16 mouse cellular contexts compared by ENCODE assay signal in the genomic region with DNA sequence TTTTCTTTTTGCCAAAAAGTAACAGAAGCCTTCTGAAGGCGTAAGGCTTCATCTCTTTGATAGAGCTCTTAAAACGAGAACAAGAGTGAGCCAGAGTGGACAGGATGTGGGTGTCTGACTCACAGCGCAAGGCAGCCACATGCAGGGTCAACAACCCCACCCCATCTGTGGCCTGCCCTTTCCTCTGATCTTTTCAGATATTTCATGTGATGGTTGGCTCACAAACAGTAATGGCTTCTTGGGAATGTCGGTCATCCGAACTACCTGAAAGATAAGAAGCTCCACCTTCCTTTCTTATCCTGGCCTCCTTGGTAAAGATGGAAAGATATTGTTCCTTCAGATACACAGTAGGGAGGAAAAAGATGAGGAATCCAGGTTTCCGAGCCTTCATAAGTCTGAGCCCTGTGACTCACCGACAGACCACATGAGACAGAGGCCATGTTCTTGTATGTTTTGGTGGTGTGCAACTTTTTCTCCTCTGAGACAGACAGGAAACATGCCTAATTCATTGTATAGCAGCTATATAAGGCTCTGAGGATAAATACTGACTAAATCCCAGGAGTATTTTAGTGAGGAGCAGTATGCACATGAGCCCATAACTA.
DNase-seq lines count a peak whose midpoint lies in the region; ATAC-seq lines count a peak whose summit lies in the region.
"Had no signal": no experiment of that assay in that cellular context is flagged by ENCODE, and none has a peak within 500 bp of the region (broad histone marks: within the 10 kb centered on the region; RNA-seq: fewer than 3 reads in every experiment).

No protein-coding gene starts in this region.

- H3K4me2 ChIP-seq in liver, embryonic 11.5 days, result no peak overlapping the region
- H3K4me2 ChIP-seq: forebrain, embryonic 13.5 days; heart, embryonic 12.5 days; neural tube, embryonic 12.5 days had no signal

- H3K27me3 ChIP-seq in liver, embryonic 11.5 days (replicated peaks; ENCODE audit: control insufficient read depth, insufficient read depth, low read length), result no peaks in the 10 kb centered on the region
- H3K27me3 ChIP-seq: forebrain, embryonic 13.5 days; heart, embryonic 12.5 days; neural tube, embryonic 12.5 days had no signal

- no peaks in the 10 kb centered on the region for H3K4me1 ChIP-seq in liver, embryonic 11.5 days (replicated peaks; ENCODE audit: control insufficient read depth, insufficient read depth, low read length)
- H3K4me1 ChIP-seq: forebrain, embryonic 13.5 days; heart, embryonic 12.5 days; neural tube, embryonic 12.5 days had no signal

- H3K9ac ChIP-seq in liver, embryonic 11.5 days (ENCODE audit: low read depth, low read length), result no peak overlapping the region
- H3K9ac ChIP-seq: forebrain, embryonic 13.5 days; heart, embryonic 12.5 days; liver, embryonic 14.5 days; neural tube, embryonic 12.5 days had no signal

- H3K4me3 ChIP-seq in liver, embryonic 11.5 days (ENCODE audit: low read depth, low read length), result no peak overlapping the region
- H3K4me3 ChIP-seq: forebrain, embryonic 13.5 days; heart, embryonic 12.5 days; neural tube, embryonic 12.5 days had no signal

- no peaks in the 10 kb centered on the region for H3K9me3 ChIP-seq in liver, embryonic 11.5 days (ENCODE audit: control insufficient read depth, low read length)
- H3K9me3 ChIP-seq: forebrain, embryonic 13.5 days; heart, embryonic 12.5 days; neural tube, embryonic 12.5 days had no signal

- H3K36me3 ChIP-seq in liver, embryonic 11.5 days (ENCODE audit: control insufficient read depth, insufficient read depth, low read length), result no peaks in the 10 kb centered on the region
- H3K36me3 ChIP-seq: G1E; heart, embryonic 12.5 days; neural tube, embryonic 12.5 days had no signal

- H3K27ac ChIP-seq in liver, embryonic 11.5 days (ENCODE audit: low read depth, low read length), result no peak overlapping the region
- H3K27ac ChIP-seq: forebrain, embryonic 13.5 days; liver, embryonic 14.5 days; neural tube, embryonic 12.5 days had no signal

- no peak for ATAC-seq in liver, embryonic 11.5 days (replicated peaks; ENCODE audit: low FRiP score)
- ATAC-seq: forebrain, embryonic 13.5 days had no signal

- DNase-seq in lung, postnatal 25 days (ENCODE audit: low spot score), result peak; percentile 12
- DNase-seq in lung, postnatal 14 days, result no peak
- DNase-seq in CD4-positive, CD25-positive, alpha-beta regulatory T cell, adult 2 months (ENCODE audit: low read depth, low spot score), result peak; percentile 36
- DNase-seq in fibroblast of lung, adult 2 months (ENCODE audit: low read depth), result peak; percentile 64
- DNase-seq in natural killer cell, adult 2 months (ENCODE audit: low spot score in 2 of 2), result peak; percentile 75 to 89
- no peak for DNase-seq in liver, embryonic 11.5 days (ENCODE audit: low spot score)
- no peak for DNase-seq in thymus, postnatal 10 days (ENCODE audit: low spot score in 2 of 2)
- DNase-seq: cerebellum, adult 9-11 months; gastrocnemius, postnatal 10 days; kidney, adult 2 months; layer of hippocampus, adult 9-11 months had no signal

- WGBS in liver, embryonic 11.5 days, result 61% methylated on average over 7 of the region's 7 CpGs

Comparison
In these comparisons a context has a peak if more than half of its experiments do, and no peak if none do; other contexts are left out.
1. DNase-seq: peak in lung, postnatal 25 days (single experiment), CD4-positive, CD25-positive, alpha-beta regulatory T cell, adult 2 months (single experiment), fibroblast of lung, adult 2 months (single experiment) and natural killer cell, adult 2 months (2 of 2); none in lung, postnatal 14 days (single experiment), liver, embryonic 11.5 days (single experiment) and thymus, postnatal 10 days (0 of 2).